Mouse (Mus musculus) gastrocnemius, postnatal 14 days (tissue): Measurements from ENCODE around the gene Sike1. TPM values are rescaled to one million over a fixed set of nuclear protein-coding genes. Genes with fewer than 3 reads are reported as not detected.

ENCODE experiments used
- DNase-seq: peaks from one replicate; pipeline ENCODE4 v3.0.0; 2021; ENCODE audit warnings: mixed read lengths
- intact Hi-C: fragments of 180-260 bp; cut with DNase I; formaldehyde crosslinking; loops from one replicate; pipeline ENCODE4 v1.15.1; 2025; ENCODE audit warnings: low total_unique reads
- long read RNA-seq, 2 experiments: library from polyadenylated mRNA; stranded (forward); transcript quantifications; one replicate each; pipeline ENCODE4 v2.0.0; 2021
- total RNA-seq, 2 experiments: library from RNA; stranded (reverse); gene quantifications; 2 replicates each; pipeline ENCODE4 v1.2.3; 2021

Gene Sike1
- 10 to 100 TPM; 62.7 to 67.9 TPM for total RNA-seq
- long read RNA-seq, experiment 1, full-length matches to known transcripts: 47 of 57 reads
- long read RNA-seq, experiment 1, partial matches to known transcripts: 8 of 57 reads
- long read RNA-seq, experiment 1, other reads (novel, unspliced or antisense): 2 of 57 reads
- long read RNA-seq, experiment 2, full-length matches to known transcripts: 39 of 49 reads
- long read RNA-seq, experiment 2, partial matches to known transcripts: 6 of 49 reads
- long read RNA-seq, experiment 2, other reads (novel, unspliced or antisense): 4 of 49 reads

- intact Hi-C loops: no loop called here
- DNase-seq: peak; percentile 95
Measured at GRCm38 (mm10) chr3:102995605-102996321, at the start of gene Sike1. Gene Sike1 (plus strand): TSS chr3:102995708.

DNA sequence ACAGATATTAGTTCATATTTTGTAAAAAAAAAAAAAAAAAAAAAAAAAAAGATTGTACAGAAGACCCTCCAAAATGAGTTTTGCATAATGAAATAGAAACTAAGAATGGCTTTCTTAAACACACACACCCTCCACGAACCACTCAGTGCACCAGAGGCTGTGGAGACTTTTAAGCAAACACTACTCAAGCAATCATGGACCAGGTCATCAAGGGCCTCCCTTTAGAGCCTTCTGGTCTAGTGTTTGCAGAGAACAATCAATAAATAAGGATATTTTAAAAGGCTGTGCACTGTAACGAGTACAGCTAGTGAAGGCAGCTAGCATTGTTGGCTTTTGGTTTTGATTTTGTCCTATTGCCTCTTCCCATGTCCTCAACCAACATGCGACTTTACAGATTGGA, 49.2 kb upstream of the Sike1 start:
- DNase-seq: no peak
- intact Hi-C loops: no loop called here

DNA sequence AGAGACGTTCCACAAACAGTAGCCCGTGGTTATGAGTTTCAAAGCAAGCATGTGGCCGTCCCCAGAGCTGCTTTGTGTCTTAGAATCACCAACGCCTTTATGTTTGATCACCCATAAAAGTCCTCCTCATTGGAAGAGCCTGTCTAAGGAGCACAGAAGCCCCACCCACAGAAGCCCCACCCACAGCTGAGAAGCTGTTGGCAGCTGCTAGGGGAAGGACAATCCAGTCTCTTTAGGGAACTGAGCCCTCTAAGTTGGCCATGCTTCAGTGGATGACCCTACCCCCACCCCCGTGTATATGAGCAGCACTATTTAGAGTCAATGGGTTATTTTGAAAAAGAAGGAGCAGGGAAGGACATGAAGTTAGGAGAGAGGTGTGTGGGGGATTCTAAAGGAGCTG, 48.6 kb upstream of the Sike1 start:
- intact Hi-C loops: no loop called here
- no peak for DNase-seq

GRCm38 (mm10) chr3:102954476-102954875, 41.0 kb upstream of the Sike1 start:
- DNase-seq: no peak
- intact Hi-C loops: no loop called here

GRCm38 (mm10) chr3:102955143-102955542, 40.4 kb upstream of the Sike1 start:
- intact Hi-C loops: no loop called here
- DNase-seq: no peak

GRCm38 (mm10) chr3:102955596-102955995, 39.9 kb upstream of the Sike1 start:
- intact Hi-C loops: no loop called here

GRCm38 (mm10) chr3:102964033-102964432, 31.5 kb upstream of the Sike1 start, which contains the start of gene Nr1h5:
Gene Nr1h5 (minus strand): TSS chr3:102964133.
- intact Hi-C loops: no loop called here
- DNase-seq: no peak

More at GRCm38 (mm10) chr3:102955596-102955995, 39.9 kb upstream of the Sike1 start:
- no peak for DNase-seq

GRCm38 (mm10) chr3:102970067-102970466, 25.4 kb upstream of the Sike1 start:
- no peak for DNase-seq
- intact Hi-C loops: no loop called here

DNA sequence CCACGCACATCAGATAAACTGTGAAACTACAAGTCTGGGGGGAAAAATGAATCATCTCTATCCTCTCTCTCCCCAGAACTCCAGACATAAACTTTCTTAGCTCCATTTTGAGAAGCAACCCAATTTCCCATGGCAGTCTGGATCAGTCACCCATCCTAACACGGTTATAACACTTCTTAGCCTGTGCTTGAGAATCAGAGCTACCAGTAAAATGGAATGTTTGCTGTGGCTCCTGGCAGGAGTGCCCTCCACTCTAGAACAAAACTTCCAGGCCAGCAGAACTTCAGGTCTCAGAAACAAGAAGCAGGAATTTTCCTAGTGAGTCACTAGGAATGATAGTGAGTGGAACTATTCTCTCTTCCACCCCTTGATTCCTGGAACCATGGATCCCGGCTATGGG, 25.0 kb upstream of the Sike1 start:
- no peak for DNase-seq
- intact Hi-C loops: no loop called here

DNA sequence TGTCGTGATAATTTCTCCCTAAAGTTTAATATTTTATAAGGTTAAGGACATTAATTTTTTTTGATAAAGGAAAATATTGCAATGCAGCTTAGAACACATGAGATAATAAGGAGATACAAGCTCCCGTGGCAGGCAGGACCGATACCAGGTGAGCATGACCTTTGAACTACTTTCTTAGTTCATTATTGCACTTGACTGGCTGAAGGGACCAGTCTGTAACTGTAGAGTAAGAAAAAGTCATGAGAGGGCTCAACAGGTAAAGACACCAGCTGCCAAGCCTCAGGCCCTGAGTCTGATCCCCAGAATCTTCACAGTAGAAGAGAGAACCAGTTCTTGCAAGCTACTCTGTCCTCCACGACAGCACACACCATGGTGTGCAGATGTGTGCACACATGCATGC, 18.6 kb upstream of the Sike1 start:
- intact Hi-C loops: no loop called here
- DNase-seq: no peak

DNA sequence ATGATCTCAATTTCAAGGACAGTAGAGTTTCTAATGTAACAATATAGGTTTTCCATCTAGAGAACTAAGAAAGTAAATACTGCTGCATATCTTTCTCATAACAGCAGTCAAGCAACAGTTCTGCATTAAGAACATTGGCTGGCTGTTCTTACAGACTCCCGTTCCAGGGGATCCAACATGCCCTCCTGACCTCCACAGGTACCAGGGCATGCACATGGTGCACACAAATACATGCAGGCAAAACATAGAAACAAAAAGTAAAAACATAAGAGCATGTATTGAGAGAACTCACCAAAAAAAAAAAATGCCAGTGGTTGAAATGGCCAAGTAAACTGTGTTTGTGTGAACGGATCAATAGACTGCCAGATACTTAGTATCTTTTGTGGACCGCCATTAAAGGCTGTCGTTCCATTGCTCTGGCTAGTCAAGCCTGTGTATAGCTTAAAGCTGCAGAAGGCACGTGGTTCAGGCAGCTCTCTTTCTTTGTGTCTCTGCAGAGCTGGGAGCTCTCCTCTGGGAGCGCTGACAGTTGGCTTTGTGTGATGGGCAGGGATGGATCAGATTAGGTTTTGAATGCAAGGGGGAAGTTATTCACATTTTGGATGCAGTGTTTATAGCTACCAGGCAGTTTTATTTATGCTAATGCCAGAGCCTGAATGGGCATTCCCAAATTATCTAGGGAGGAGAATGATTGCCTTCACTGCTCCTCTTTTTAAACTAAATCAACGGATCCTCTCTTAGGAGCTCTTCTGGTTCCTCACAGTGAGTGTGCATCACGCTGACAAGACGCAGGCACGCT, 15.8 kb upstream of the Sike1 start:
- intact Hi-C loops: no loop called here
- no peak for DNase-seq

DNA sequence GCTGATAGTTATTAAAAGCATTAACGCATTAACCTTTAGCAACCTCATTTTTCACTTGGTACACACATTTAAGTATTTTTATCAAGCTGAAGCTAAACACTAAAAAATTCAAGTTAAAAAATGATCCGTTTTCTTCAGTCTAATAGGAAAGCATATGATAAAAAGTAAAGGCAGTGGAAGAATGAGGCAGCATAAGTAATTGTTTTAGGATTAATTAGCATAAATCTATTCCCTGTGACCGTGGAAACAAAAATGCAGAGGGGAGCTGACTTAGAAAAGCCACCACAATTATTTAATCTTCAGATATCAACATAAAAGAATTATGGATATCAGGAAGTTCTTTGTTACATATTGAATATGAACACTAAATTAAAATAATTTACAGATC, 15.2 kb upstream of the Sike1 start:
- no peak for DNase-seq
- intact Hi-C loops: no loop called here

DNA sequence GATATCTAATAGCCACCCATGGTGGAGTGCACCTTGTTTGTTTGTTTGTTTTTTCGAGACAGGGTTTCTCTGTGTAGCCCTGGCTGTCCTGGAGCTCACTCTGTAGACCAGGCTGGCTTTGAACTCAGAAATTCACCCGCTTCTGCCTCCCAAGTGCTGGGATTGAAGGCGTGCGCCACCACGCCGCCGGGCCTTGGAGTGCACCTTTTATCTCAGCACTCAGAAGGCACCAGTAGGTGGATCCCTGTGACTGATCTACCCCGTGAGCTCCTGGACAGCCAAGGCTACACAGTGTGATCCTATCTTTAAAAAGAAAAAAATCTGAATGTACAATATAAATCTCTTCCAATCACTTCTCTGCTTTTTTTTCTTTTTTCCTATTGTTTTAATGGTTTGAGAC, 4.5 kb upstream of the Sike1 start:
- intact Hi-C loops: no loop called here
- no peak for DNase-seq

GRCm38 (mm10) chr3:102992936-102993335, 2.6 kb upstream of the Sike1 start:
- intact Hi-C loops: no loop called here
- no peak for DNase-seq

GRCm38 (mm10) chr3:102995233-102995604, 289 bp upstream of the Sike1 start:
- intact Hi-C loops: no loop called here
- no peak for DNase-seq

- DNase-seq: peak; percentile 26
- intact Hi-C loops: no loop called here
Measured at GRCm38 (mm10) chr3:102997036-102997435, 1.5 kb downstream of the Sike1 start.

DNA sequence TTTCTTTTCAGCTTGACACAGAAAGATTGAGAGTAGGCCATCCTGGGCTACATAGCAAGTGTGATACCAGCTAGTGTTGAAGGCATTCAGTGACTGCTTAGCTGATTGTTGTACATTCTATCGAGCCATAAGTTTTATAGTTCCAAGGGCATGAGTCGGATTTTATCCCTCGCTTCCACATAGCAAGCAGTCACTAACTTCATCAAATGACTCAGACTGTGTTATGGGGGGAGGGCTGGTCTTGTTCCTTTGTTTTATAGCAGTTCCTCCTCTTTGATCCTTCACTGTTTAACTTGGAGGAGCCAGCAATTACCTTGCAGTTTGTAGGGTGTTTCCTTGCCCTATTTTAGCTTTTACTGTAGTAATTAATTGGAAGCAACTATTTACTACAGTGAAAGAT, 2.1 kb downstream of the Sike1 start:
- no peak for DNase-seq
- intact Hi-C loops: no loop called here

DNA sequence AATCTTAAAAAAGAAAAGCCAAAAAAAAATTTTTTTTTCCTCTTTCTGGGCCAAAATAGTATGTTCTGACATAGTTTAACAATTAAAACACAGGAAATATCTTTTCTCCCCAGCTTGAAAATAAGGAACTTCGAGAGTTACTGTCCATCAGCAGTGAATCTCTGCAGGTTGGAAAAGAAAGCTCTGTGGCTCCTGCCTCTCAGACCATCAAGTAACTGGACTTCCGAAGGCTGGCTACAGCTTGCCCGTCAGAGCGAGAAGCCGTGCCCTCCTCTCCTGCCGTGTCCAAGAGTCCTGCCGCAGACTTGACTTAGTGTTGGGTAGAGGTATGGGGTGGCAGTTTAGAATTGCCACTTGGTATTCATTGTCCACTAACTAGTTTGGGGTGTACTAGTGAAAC, 6.1 kb downstream of the Sike1 start:
- intact Hi-C loops: no loop called here
- no peak for DNase-seq

GRCm38 (mm10) chr3:103017350-103017749, 21.8 kb downstream of the Sike1 start:
- intact Hi-C loops: no loop called here
- no peak for DNase-seq

DNA sequence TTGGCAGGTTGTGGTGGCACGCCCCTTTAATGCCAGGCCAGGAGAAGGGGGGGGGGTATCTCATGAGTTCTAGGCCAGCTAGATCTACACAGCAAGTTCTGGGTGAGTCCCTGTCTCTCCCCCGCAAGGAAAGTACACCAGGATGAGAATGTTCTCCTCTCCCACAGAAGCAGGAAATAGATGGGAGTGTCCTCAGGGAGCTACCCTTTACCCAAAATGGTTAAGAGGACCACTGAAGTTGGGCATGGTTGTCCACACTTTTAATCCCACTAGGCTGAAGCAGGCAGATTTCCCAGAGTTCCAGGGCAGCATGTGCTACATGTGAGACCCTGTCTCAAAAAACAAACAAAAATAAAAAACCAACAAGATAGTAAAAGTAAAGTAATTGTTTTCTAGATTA, 24.0 kb downstream of the Sike1 start:
- intact Hi-C loops: no loop called here
- no peak for DNase-seq
